Mouse (Mus musculus) lung, postnatal 10 days (tissue): Measurements from ENCODE around the gene Plcd3.
A peak's percentile ranks its signal among the peaks of the same experiment; 100 is the strongest.

ENCODE experiments used
- DNase-seq: peaks from one replicate; pipeline ENCODE4 v3.0.0; 2021

Gene Plcd3

GRCm38 (mm10) chr11:103058499-103059085 is 42.9 kb downstream of the Plcd3 start:
- DNase-seq: no peak

DNA sequence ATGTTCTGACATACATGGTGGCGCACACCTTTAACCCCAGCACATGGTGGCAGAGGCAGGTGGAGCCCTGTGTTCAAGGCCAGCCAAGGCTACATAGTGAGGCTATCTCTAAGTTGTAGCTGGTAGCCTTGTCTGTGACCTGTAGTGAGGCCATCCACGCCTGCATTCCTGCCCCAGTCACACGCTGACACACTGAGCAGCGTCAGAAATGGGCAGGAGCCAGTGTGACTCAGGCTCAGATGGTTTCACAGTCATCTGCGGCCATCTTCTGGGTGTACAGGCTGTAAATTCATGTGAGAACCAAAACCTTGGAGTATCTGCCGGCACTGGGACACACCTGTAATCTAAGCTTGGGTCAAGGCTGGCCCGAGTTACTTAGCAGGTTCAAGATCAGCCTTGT is 44.8 kb downstream of the Plcd3 start:
- DNase-seq: no peak

- peak; percentile 87 for DNase-seq
Observed at GRCm38 (mm10) chr11:103054798-103055197, 46.7 kb downstream of the Plcd3 start.

DNA sequence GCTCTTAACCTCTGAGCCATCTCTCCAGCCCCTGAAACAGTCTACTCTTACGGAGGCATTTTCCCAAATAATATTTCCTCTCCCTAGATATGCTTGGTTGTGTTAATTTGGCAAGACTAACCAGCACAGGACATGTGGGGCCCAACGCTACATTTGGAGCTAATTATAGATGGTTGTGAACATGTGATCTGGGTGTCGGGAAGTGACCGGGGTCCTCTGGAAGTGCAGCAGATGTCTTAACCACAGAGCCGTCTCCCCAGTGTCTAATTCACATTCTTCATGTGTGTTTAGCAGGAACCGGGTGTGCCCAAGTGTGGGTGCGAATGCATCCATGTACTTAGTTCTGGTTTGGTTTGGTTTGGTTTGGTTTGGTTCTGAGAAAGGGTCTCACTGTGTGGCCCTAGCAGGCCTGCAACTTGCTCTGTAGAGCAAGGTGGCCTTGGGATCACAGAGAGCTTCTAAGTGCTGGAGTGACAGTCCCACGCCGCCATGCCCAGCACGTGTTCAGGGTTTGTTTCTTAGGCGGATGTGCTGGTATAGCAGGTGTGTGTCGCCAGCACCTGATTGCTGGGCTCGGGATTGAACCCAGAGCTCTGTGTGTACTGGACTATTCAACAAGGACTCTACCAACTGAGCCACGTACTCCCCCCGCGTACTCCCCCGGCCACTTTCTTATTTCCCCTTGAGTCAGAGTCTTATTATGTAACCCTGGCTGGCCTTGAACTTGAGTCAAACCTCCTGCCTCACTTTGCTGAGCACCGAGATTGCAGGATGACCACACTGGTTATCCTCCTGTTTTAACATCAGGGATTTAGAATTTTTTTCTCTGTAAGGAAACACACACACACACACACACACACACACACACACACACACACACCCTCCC is 48.0 kb downstream of the Plcd3 start:
- DNase-seq: no peak

DNA sequence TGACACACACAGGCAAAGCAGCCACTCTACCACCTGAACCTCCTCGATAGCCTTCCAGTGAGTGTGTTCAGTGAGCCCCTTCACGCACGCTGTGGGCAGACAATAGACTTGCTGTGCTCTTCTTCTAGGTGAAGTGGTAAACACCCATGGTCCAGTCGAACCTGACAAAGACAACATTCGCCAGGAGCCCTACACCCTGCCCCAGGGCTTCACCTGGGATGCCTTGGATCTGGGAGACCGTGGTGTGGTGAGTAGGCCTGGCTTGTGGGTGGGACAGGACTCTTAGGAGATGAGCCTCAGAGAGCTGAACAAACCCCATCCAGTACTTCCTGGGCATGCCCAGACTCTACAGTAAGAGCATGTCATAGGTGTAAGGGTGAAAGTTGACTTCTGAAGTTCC is 49.4 kb downstream of the Plcd3 start:
- DNase-seq: no peak

GRCm38 (mm10) chr11:103051249-103051691 is 50.2 kb downstream of the Plcd3 start:
- peak; percentile 83 for DNase-seq

GRCm38 (mm10) chr11:103050153-103050552 is 51.3 kb downstream of the Plcd3 start:
- no peak for DNase-seq

DNA sequence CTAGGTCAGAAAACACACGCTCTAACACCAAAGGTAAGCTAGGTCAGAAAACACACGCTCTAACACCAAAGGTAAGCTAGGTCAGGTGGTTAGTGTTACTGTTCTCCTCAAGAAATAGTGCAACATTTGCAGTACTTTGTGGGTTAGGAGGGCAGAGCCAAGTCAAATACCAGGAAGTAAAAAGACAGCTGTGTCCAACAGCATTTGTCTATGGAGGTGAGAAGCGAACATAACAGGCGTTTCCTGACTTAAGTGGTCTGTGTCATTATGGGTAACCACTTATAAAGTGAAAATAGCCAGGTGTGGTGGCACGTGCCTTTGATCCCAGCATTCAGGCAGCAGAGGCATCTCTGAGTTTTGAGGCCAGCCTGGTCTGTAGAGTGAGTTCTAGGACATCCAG is 51.8 kb downstream of the Plcd3 start:
- DNase-seq: no peak

GRCm38 (mm10) chr11:103046286-103046685 is 55.2 kb downstream of the Plcd3 start:
- DNase-seq: no peak

DNA sequence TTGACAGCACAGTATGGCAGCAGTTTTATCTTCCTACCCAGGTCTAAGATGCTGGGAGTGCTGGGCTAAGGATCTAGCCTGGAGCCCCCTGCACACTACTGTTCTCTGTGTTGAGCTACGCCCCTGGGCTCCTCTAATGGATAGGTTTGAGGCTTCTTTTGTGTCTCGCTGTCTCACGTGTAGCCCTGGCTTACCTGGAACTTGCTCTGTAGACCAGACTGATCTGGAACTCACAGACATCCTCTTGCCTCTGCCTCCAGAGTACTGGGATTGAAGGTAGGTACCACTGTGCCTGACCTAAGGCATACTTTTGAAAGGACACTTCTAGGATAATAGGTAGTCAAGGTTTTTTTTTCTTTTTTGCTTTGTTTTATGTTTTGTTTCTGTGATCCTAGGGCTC is 57.5 kb downstream of the Plcd3 start:
- DNase-seq: no peak

GRCm38 (mm10) chr11:103042828-103043227 is 58.6 kb downstream of the Plcd3 start:
- no peak for DNase-seq

- DNase-seq: no peak
Observed at GRCm38 (mm10) chr11:103038037-103038436, 63.4 kb downstream of the Plcd3 start.

GRCm38 (mm10) chr11:103036881-103037465 is 64.5 kb downstream of the Plcd3 start:
- DNase-seq: no peak

GRCm38 (mm10) chr11:103035007-103035406 is 66.5 kb downstream of the Plcd3 start:
- DNase-seq: no peak

GRCm38 (mm10) chr11:103033030-103033429 is 68.4 kb downstream of the Plcd3 start:
- no peak for DNase-seq

GRCm38 (mm10) chr11:103028176-103028891 is 73.1 kb downstream of the Plcd3 start, which contains the start of the genes Nmt1 and Dcakd:
Nmt1 (plus strand) TSS chr11:103028190.
Dcakd (minus strand) TSS chr11:103028333.
- DNase-seq: peak; percentile 97

DNA sequence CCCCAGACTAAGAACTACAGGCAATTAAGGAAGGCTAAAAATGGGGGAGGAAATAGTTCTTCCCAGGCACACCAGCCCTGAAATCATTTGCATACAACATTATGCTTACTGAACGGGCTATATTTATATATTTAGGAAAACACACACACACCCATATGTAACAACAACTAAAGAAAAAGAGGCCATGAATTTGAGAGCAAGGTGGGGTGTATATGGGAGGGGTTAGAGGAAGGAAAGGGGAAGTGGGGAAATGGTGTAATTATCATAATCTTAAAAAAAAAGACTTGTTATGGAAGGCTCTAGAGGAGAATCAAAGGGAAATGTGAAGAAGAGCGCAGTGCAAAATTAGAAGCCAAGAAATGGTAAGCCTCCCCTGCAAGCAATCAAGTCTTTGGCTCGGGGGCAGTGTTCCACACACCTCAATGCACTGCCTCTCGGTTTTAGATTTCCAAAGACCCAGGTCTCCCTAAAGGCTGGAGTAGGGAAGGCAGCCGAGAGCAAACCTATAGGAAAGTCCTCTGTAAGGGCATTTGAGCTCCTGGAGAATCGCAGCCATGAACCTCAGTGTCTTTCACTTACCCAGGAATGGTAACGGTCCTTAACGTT is 73.8 kb downstream of the Plcd3 start:
- no peak for DNase-seq

- no peak for DNase-seq
Observed at GRCm38 (mm10) chr11:103026901-103027300, 74.6 kb downstream of the Plcd3 start.

GRCm38 (mm10) chr11:103023974-103024373 is 77.5 kb downstream of the Plcd3 start:
- no peak for DNase-seq

GRCm38 (mm10) chr11:103020713-103021335 is 80.6 kb downstream of the Plcd3 start:
- DNase-seq: no peak
